Mouse (Mus musculus) embryonic fibroblast, embryonic 13.5 days (primary cell): Measurements from ENCODE around the gene Fryl.

Experiments
- CTCF ChIP-seq: IDR thresholded peaks from 2 replicates; pipeline ENCODE4 v1.5.1; 2011; ENCODE audit warnings: mild to moderate bottlenecking, control low read depth, low read length, moderate library complexity, borderline replicate concordance; ENCODE audit not compliant: insufficient read depth
- POLR2A ChIP-seq: IDR thresholded peaks from 2 replicates; pipeline ENCODE4 v1.6.1; 2011; ENCODE audit warnings: low read depth, mild to moderate bottlenecking, control low read depth, low read length, moderate library complexity

DNA sequence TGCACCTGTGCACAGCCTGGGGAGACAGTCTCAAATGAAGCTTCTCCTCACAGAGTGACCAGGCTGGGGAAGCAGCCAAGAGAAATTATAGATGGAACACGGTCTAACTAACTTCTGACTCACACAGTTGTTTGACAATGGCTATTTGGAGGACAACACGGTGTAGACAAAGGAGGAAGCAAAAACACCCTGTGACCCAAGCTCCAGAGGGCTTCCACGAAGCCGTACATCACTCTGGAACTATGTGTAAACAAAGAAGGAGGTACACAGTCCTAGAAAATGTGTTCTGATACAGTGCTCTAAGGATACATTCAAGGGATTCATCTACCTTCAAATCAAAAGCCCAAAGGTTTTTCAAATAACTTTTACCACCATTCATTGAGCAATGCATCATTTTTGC lies 71.0 kb downstream of the Fryl start:
- no peak for TF ChIP-seq CTCF
- no peak for TF ChIP-seq POLR2A
